Mouse (Mus musculus) ES-E14 (cell line): ENCODE data around the gene Nf2. TPM values are rescaled to one million over a fixed set of nuclear protein-coding genes. Genes with fewer than 3 reads are reported as not detected.

Experiments used
- DNase-seq: peaks from one replicate; pipeline ENCODE4 v3.0.0-alpha.2; 2013; ENCODE audit warnings: low read depth, low spot score
- H3K27ac ChIP-seq: 2 replicates; pipeline ENCODE4 v1.5.1; 2012; ENCODE audit warnings: low read depth, mild to moderate bottlenecking, low read length, moderate library complexity, mixed read lengths; ENCODE audit not compliant: poor library complexity, insufficient read depth, severe bottlenecking
- H3K36me3 ChIP-seq: 2 replicates; pipeline ENCODE4 v1.6.1; 2012; ENCODE audit warnings: mild to moderate bottlenecking, low read length, moderate library complexity, mixed read lengths; ENCODE audit not compliant: control insufficient read depth, poor library complexity, insufficient read depth, severe bottlenecking
- H3K4me1 ChIP-seq, 2 experiments: fragments of 150-350 bp in 1 of 2; sonication (generic) in 1 of 2; 2 replicates each; pipeline ENCODE4 v1.6.1; 2012; ENCODE audit warnings: low read length in 2 of 2, mild to moderate bottlenecking in 1 of 2, mixed read lengths in 1 of 2; ENCODE audit not compliant: control insufficient read depth in 2 of 2, insufficient read depth in 2 of 2, poor library complexity in 1 of 2
- H3K4me3 ChIP-seq, 2 experiments: fragments of 150-350 bp in 1 of 2; sonication (generic) in 1 of 2; 2 replicates each; pipeline ENCODE4 v1.5.1; 2012; ENCODE audit warnings: low read length in 2 of 2, low read depth in 1 of 2, mild to moderate bottlenecking in 1 of 2, mixed read lengths in 1 of 2; ENCODE audit not compliant: insufficient read depth in 1 of 2, poor library complexity in 1 of 2, severe bottlenecking in 1 of 2
- H3K9ac ChIP-seq: 2 replicates; pipeline ENCODE4 v1.6.1; 2012; ENCODE audit warnings: low read depth, mild to moderate bottlenecking, low read length, mixed read lengths; ENCODE audit not compliant: poor library complexity, insufficient read depth, severe bottlenecking
- H3K9me3 ChIP-seq: fragments of 150-350 bp; sonication (generic); 2 replicates; pipeline ENCODE4 v1.6.1; 2012; ENCODE audit warnings: low read depth, mild to moderate bottlenecking, low read length; ENCODE audit not compliant: control insufficient read depth, insufficient read depth
- CHD2 ChIP-seq: IDR thresholded peaks from 2 replicates; pipeline ENCODE4 v1.6.1; 2014; ENCODE audit warnings: mild to moderate bottlenecking, low read depth, low read length, inconsistent platforms
- HCFC1 ChIP-seq: IDR thresholded peaks from 2 replicates; pipeline ENCODE4 v1.6.1; 2012; ENCODE audit warnings: low read length, inconsistent platforms, borderline replicate concordance; ENCODE audit not compliant: insufficient read depth
- MAFK ChIP-seq: IDR thresholded peaks from 2 replicates; pipeline ENCODE4 v1.6.1; 2014; ENCODE audit warnings: mild to moderate bottlenecking, low read depth, low read length, inconsistent platforms; ENCODE audit not compliant: insufficient read depth
- ZC3H11A ChIP-seq: IDR thresholded peaks from 2 replicates; pipeline ENCODE4 v1.6.1; 2012; ENCODE audit warnings: low read depth, mild to moderate bottlenecking, inconsistent platforms, low read length, borderline replicate concordance
- ZNF384 ChIP-seq: IDR thresholded peaks from 2 replicates; pipeline ENCODE4 v1.6.1; 2012; ENCODE audit warnings: low read depth, low read length, inconsistent platforms
- in situ Hi-C, 2 experiments: fragments of 600-800 bp; cut with MboI; formaldehyde crosslinking; loops; one replicate each; pipeline ENCODE4 v1.15.1; 2025; ENCODE audit warnings: low sequenced_read_pairs in 2 of 2, inconsistent platforms in 1 of 2; ENCODE audit not compliant: unreplicated experiment in 2 of 2
- total RNA-seq: library from RNA; depleted of rRNA; stranded (reverse); fragments of 300-350 nt; gene quantifications from 2 replicates; pipeline ENCODE4 v1.2.3, GENCODE M21; 2012

Nf2 gene
- total RNA-seq, 1 experiment: 53.8 TPM

- Histone ChIP-seq H3K27ac (no peak overlapping the region), H3K9ac (no peak overlapping the region; the same call in 1 of the 2 replicates), H3K4me1 (no peaks in the 10 kb centered on the region; a peak in 1 of 4 replicates), H3K9me3 (no peaks in the 10 kb centered on the region), H3K4me3 (no peak overlapping the region), H3K36me3 (0 out of 2 replicates have a peak, but pooled peaks cover 2% of the 10 kb centered on the region)
- no peak for TF ChIP-seq ZNF384
- in situ Hi-C loops: no loop called here
- DNase-seq: no peak
Measured at GRCm38 (mm10) chr11:4840942-4841526, 8.3 kb downstream of the Nf2 start.

GRCm38 (mm10) chr11:4838235-4838634, 11.1 kb downstream of the Nf2 start:
- Histone ChIP-seq H3K4me1 (no peaks in the 10 kb centered on the region; a peak in 1 of 4 replicates), H3K27ac (no peak overlapping the region), H3K9me3 (no peaks in the 10 kb centered on the region), H3K4me3 (no peak overlapping the region), H3K9ac (no peak overlapping the region), H3K36me3 (0 out of 2 replicates have a peak, but pooled peaks cover 2% of the 10 kb centered on the region)
- in situ Hi-C loops: no loop called here
- no peak for TF ChIP-seq CHD2
- no peak for TF ChIP-seq ZC3H11A
- TF ChIP-seq MAFK: no peak
- TF ChIP-seq ZNF384: no peak
- no peak for TF ChIP-seq HCFC1
- DNase-seq: no peak

GRCm38 (mm10) chr11:4837342-4837741, 12.0 kb downstream of the Nf2 start:
- H3K9ac ChIP-seq: no peak overlapping the region
- H3K9me3 ChIP-seq: no peaks in the 10 kb centered on the region
- TF ChIP-seq MAFK (no peak), ZNF384 (no peak), ZC3H11A (no peak), HCFC1 (no peak), CHD2 (no peak)
- in situ Hi-C loops: no loop called here
- H3K36me3 ChIP-seq: no peaks in the 10 kb centered on the region
- no peak overlapping the region for H3K4me3 ChIP-seq
- H3K4me1 ChIP-seq: no peaks in the 10 kb centered on the region; a peak in 1 of 4 replicates
- H3K27ac ChIP-seq: no peak overlapping the region
- no peak for DNase-seq

- DNase-seq: no peak
- H3K9me3 ChIP-seq: no peaks in the 10 kb centered on the region
- in situ Hi-C loops: no loop called here
Measured at GRCm38 (mm10) chr11:4836755-4837154, 12.6 kb downstream of the Nf2 start.

GRCm38 (mm10) chr11:4835436-4835835, 13.9 kb downstream of the Nf2 start:
- Histone ChIP-seq H3K9ac (no peak overlapping the region), H3K9me3 (no peaks in the 10 kb centered on the region), H3K27ac (no peak overlapping the region), H3K4me3 (no peak overlapping the region), H3K4me1 (no peaks in the 10 kb centered on the region; a peak in 1 of 4 replicates), H3K36me3 (no peaks in the 10 kb centered on the region)
- TF ChIP-seq CHD2 (no peak), MAFK (no peak), ZNF384 (no peak), ZC3H11A (no peak), HCFC1 (no peak)
- in situ Hi-C loops: no loop called here
- no peak for DNase-seq

More at GRCm38 (mm10) chr11:4836755-4837154, 12.6 kb downstream of the Nf2 start:
- H3K36me3 ChIP-seq: no peaks in the 10 kb centered on the region
- H3K9ac ChIP-seq: no peak overlapping the region
- no peak overlapping the region for H3K4me3 ChIP-seq
- no peaks in the 10 kb centered on the region; a peak in 1 of 4 replicates for H3K4me1 ChIP-seq
- no peak overlapping the region for H3K27ac ChIP-seq
- TF ChIP-seq CHD2 (no peak), ZC3H11A (no peak), HCFC1 (no peak), MAFK (no peak), ZNF384 (no peak)
